Comparison of ENCODE assay signal across 7 mouse cellular contexts in the genomic region with DNA sequence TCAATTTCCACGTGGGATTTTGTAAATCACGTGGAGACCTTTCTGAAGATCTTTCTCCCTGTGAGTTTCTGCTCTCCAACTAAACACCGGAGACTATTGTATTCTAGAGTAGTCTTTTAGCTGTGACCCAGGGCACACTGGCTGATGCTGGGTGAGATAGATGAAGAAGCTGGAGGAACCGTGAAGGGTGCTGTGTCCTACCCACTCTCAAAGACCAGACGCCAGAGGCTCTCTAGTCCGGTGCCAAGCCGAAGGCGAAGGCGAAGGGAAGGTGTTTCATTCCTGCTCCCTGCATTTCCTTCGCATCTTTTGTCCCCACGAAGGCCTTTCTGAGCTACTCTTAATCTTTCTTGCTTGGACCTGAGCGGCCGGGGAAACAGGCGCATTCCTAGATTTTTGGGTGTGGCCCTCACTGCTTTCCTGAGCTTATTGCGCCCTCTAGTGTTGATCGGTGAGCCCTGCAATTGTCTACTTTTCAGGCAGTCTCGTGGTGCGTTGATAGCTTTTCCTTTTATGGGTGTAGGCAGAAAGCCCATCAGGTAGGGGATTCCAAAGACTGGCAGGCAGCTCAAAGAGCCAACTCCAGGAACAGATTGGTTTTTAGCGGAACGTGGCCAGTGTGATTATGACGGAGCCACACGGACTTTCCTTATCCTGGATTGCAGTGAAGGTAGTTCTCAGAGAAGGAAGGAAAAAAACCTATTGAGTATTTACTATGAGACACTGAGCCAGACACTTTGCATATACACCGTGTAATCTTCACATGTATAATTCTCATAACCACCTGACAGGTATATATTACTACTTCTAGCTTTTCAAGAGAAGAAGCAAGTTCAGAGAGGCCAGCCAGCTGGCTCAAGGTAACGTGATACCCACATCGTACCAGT. TPM values are rescaled to one million over a fixed set of nuclear protein-coding genes. Genes with fewer than 3 reads are reported as not detected.
DNase-seq lines count a peak whose midpoint lies in the region; ATAC-seq and TF ChIP-seq lines count a peak whose summit lies in the region.

No protein-coding gene starts in this region.

- no peak overlapping the region for H3K9ac ChIP-seq in intestine, postnatal 0 days (ENCODE audit: low read depth, low read length)
- peak overlapping the region; percentile 35 for H3K9ac ChIP-seq in midbrain, embryonic 12.5 days (replicated peaks)

- DNase-seq in adrenal gland, adult 8-10 months, result peak; percentile 72
- peak; percentile 84 for DNase-seq in embryo, embryonic 11.5 days (ENCODE audit: low read depth, low spot score)
- DNase-seq in limb, embryonic 10.5 days (ENCODE audit: low spot score), result peak; percentile 90
- DNase-seq in skeletal muscle tissue, adult 2 months (ENCODE audit: low read depth, low spot score), result peak; percentile 74

- WGBS in intestine, postnatal 0 days, result 12% methylated on average over 25 of the region's 25 CpGs
- WGBS in limb, embryonic 10.5 days, result 16% methylated on average over 25 of the region's 25 CpGs
- 20% methylated on average over 25 of the region's 25 CpGs for WGBS in midbrain, embryonic 12.5 days

- H3K4me2 ChIP-seq in intestine, postnatal 0 days (replicated peaks; ENCODE audit: low read depth), result peak overlapping the region; percentile 60
- peak overlapping the region; percentile 49 for H3K4me2 ChIP-seq in midbrain, embryonic 12.5 days (replicated peaks)

- no peak overlapping the region for H3K27ac ChIP-seq in intestine, postnatal 0 days (ENCODE audit: low read depth, low read length)
- H3K27ac ChIP-seq in limb, embryonic 10.5 days, result peak overlapping the region; percentile 62; the same call in 1 of the 2 replicates
- no peak overlapping the region for H3K27ac ChIP-seq in midbrain, embryonic 12.5 days (replicated peaks)

- TF ChIP-seq CTCF in intestine, postnatal 0 days (IDR thresholded peaks at IDR 0.05; ENCODE audit: low read depth), result peak; percentile 99

- H3K27me3 ChIP-seq in intestine, postnatal 0 days (replicated peaks; ENCODE audit: control insufficient read depth, insufficient read depth, low read length), result 0 out of 2 replicates have a peak, but pooled peaks cover 3% of the 10 kb centered on the region
- no peaks in the 10 kb centered on the region for H3K27me3 ChIP-seq in limb, embryonic 10.5 days (ENCODE audit: low read depth, poor library complexity, severe bottlenecking)
- peaks cover 21% of the 10 kb centered on the region for H3K27me3 ChIP-seq in midbrain, embryonic 12.5 days

- no peaks in the 10 kb centered on the region for H3K9me3 ChIP-seq in intestine, postnatal 0 days (ENCODE audit: control insufficient read depth)
- H3K9me3 ChIP-seq in limb, embryonic 10.5 days (replicated peaks), result no peaks in the 10 kb centered on the region
- H3K9me3 ChIP-seq in midbrain, embryonic 12.5 days, result no peaks in the 10 kb centered on the region

- H3K36me3 ChIP-seq in intestine, postnatal 0 days (ENCODE audit: control insufficient read depth, insufficient read depth), result no peaks in the 10 kb centered on the region
- H3K36me3 ChIP-seq in limb, embryonic 10.5 days, result no peaks in the 10 kb centered on the region
- no peaks in the 10 kb centered on the region for H3K36me3 ChIP-seq in midbrain, embryonic 12.5 days

- H3K4me3 ChIP-seq in intestine, postnatal 0 days (ENCODE audit: low read depth, low read length), result 0 out of 2 replicates have a peak overlapping the region, but pooled peaks have one; percentile 9
- H3K4me3 ChIP-seq in limb, embryonic 10.5 days, result peak overlapping the region; percentile 35
- H3K4me3 ChIP-seq in midbrain, embryonic 12.5 days, result peak overlapping the region; percentile 32

- ATAC-seq in granulocyte monocyte progenitor cell, adult 5-6 weeks (replicated peaks; ENCODE audit: poor library complexity, severe bottlenecking), result peak; percentile 74
- ATAC-seq in intestine, postnatal 0 days, result peak; percentile 29; the same call in 1 of the 2 replicates
- ATAC-seq in midbrain, embryonic 12.5 days (ENCODE audit: low FRiP score, low read depth), result peak; percentile 57

- H3K4me1 ChIP-seq in intestine, postnatal 0 days (replicated peaks; ENCODE audit: control insufficient read depth, insufficient read depth, low read length), result no peaks in the 10 kb centered on the region
- peaks cover 39% of the 10 kb centered on the region for H3K4me1 ChIP-seq in limb, embryonic 10.5 days
- H3K4me1 ChIP-seq in midbrain, embryonic 12.5 days, result peaks cover 3% of the 10 kb centered on the region; the same call in 1 of the 2 replicates

RNA-seq across cellular contexts. Expression of a gene that starts 5.9 kb away (rescaled TPM):
- 10 to 100 TPM; 15.7 to 29.3 (median 20.8) TPM for total RNA-seq in adrenal gland, adult 8-10 months (2022)
- 1.8 TPM in 1 of 2 replicates, not detected in the other for total RNA-seq in granulocyte monocyte progenitor cell, adult 5-6 weeks (2014; fragmentation: Nextera tagmentation)
- total RNA-seq in granulocyte monocyte progenitor cell, adult 5-6 weeks (2017), result 0.78 TPM in 1 of 2 replicates, not detected in the other
- 9.8 and 10.6 TPM in 2 replicates for polyA plus RNA-seq in intestine, postnatal 0 days (2015; fragmentation: Nextera tagmentation; extraction: Ambion mirVana)
- polyA plus RNA-seq in limb, embryonic 10.5 days (2016; fragmentation: Nextera tagmentation; extraction: Ambion mirVana), result 40.5 and 50.1 TPM in 2 replicates
- 53.3 and 63.5 TPM in 2 replicates for polyA plus RNA-seq in midbrain, embryonic 12.5 days (2016; fragmentation: Nextera tagmentation; extraction: Ambion mirVana)

RNA-seq across cellular contexts. Expression of a gene that starts 7.8 kb away (rescaled TPM):
- not detected for total RNA-seq in adrenal gland, adult 8-10 months (2022)
- not detected in 2 replicates for total RNA-seq in granulocyte monocyte progenitor cell, adult 5-6 weeks (2014; fragmentation: Nextera tagmentation)
- total RNA-seq in granulocyte monocyte progenitor cell, adult 5-6 weeks (2017), result not detected in 2 replicates
- polyA plus RNA-seq in intestine, postnatal 0 days (2015; fragmentation: Nextera tagmentation; extraction: Ambion mirVana), result not detected in 2 replicates
- polyA plus RNA-seq in limb, embryonic 10.5 days (2016; fragmentation: Nextera tagmentation; extraction: Ambion mirVana), result not detected in 2 replicates
- not detected in 2 replicates for polyA plus RNA-seq in midbrain, embryonic 12.5 days (2016; fragmentation: Nextera tagmentation; extraction: Ambion mirVana)
